Mouse (Mus musculus) liver, postnatal 0 days (tissue): Measurements from ENCODE around the gene Hprt.

Source experiments
- CTCF ChIP-seq: sonication (generic); IDR thresholded peaks from 2 replicates; pipeline ENCODE4 v1.5.1; 2016; ENCODE audit warnings: antibody characterized with exemption, low read depth
- EP300 ChIP-seq: IDR thresholded peaks from 2 replicates; pipeline ENCODE4 v1.6.1; 2016; ENCODE audit warnings: antibody characterized with exemption, low read depth, mild to moderate bottlenecking

DNA sequence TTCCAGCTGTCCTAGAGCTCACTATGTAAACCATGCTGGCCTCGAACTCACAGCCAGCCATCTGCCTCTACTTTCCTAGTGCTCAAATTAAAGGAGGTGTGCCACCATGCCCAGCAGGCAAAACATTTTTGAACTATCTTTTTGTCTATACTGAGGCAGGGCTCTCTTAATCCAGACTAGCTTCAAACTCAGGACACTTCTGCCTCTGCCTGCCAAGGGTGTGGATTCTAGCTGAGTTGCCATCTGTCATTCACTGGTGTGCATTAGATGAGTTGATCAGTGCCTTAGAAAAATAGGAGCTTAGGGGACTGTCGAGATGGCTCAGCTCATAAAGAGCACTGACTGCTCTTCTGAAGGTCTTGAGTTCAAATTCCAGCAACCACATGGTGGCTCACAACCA is 35.1 kb downstream of the Hprt start:
- TF ChIP-seq CTCF (no peak), EP300 (no peak)
